Mouse (Mus musculus) midbrain, postnatal 0 days (tissue): Measurements from ENCODE around the gene Zfp14. TPM values are rescaled to one million over a fixed set of nuclear protein-coding genes. Genes with fewer than 3 reads are reported as not detected.

Experiments
- ATAC-seq: fragments of 200-750 bp; cut with Nextera tagmentation; 2 replicates; pipeline ENCODE4 v1.8.0; 2017; ENCODE audit warnings: moderate number of reproducible peaks, mild to moderate bottlenecking, moderate TSS enrichment, moderate library complexity; ENCODE audit not compliant: low FRiP score
- DNase-seq: peaks from one replicate; pipeline ENCODE4 v3.0.0-alpha.2; 2015; ENCODE audit warnings: low spot score
- H3K27ac ChIP-seq: fragments of 300-500 bp; sonication (generic); 2 replicates; pipeline ENCODE4 v1.5.1; 2014; ENCODE audit warnings: low read depth, mild to moderate bottlenecking, low read length, mixed read lengths
- H3K27me3 ChIP-seq: fragments of 300-500 bp; sonication (generic); 2 replicates; pipeline ENCODE4 v1.6.1; 2014; ENCODE audit warnings: low read length, control low read depth, mixed read lengths; ENCODE audit not compliant: insufficient read depth
- H3K36me3 ChIP-seq: fragments of 300-500 bp; sonication (generic); 2 replicates; pipeline ENCODE4 v1.6.1; 2014; ENCODE audit warnings: low read length, control low read depth, mixed read lengths; ENCODE audit not compliant: insufficient read depth
- H3K4me1 ChIP-seq: fragments of 300-500 bp; sonication (generic); 2 replicates; pipeline ENCODE4 v1.6.1; 2014; ENCODE audit warnings: mild to moderate bottlenecking, control low read depth, antibody characterized with exemption, low read length, mixed read lengths; ENCODE audit not compliant: insufficient read depth
- H3K4me2 ChIP-seq: fragments of 300-500 bp; sonication (generic); 2 replicates; pipeline ENCODE4 v1.6.1; 2014; ENCODE audit warnings: low read depth, mild to moderate bottlenecking, low read length, mixed read lengths; ENCODE audit not compliant: poor library complexity, severe bottlenecking
- H3K4me3 ChIP-seq: fragments of 300-500 bp; sonication (generic); 2 replicates; pipeline ENCODE4 v1.5.1; 2014; ENCODE audit warnings: low read depth, mild to moderate bottlenecking, low read length, moderate library complexity
- H3K9ac ChIP-seq: fragments of 300-500 bp; sonication (generic); replicated peaks from 2 replicates; pipeline ENCODE4 v1.6.1; 2014; ENCODE audit warnings: mild to moderate bottlenecking, low read length, moderate library complexity, mixed read lengths; ENCODE audit not compliant: poor library complexity, severe bottlenecking
- H3K9me3 ChIP-seq: fragments of 300-500 bp; sonication (generic); 2 replicates; pipeline ENCODE4 v1.6.1; 2016; ENCODE audit warnings: low read length, control low read depth
- CTCF ChIP-seq: IDR thresholded peaks from 2 replicates; pipeline ENCODE4 v1.5.1; 2016; ENCODE audit warnings: antibody characterized with exemption, mild to moderate bottlenecking
- WGBS: fragments of 180-500 bp; shearing (Covaris S2); extraction: QIAGEN DNeasy Blood & Tissue Kit; methylation state at CpG from one replicate; pipeline ENCODE4 v1.1.7; 2014; 5-methylcytosine and 5-hydroxymethylcytosine counted together
- polyA plus RNA-seq: library from polyadenylated mRNA; unstranded; fragments of >200 nt; fragmentation: Nextera tagmentation; extraction: Ambion mirVana; gene quantifications from 2 replicates; pipeline ENCODE4 v1.2.1, GENCODE M21; 2015
- total RNA-seq: library from RNA; depleted of rRNA; stranded (reverse); fragments of >200 nt; gene quantifications from 2 replicates; pipeline ENCODE4 v1.2.3, GENCODE M21; 2014

Gene Zfp14
- total and polyA plus RNA-seq, 2 experiments from 2014 or later = 5.8 to 16.5 TPM

DNA sequence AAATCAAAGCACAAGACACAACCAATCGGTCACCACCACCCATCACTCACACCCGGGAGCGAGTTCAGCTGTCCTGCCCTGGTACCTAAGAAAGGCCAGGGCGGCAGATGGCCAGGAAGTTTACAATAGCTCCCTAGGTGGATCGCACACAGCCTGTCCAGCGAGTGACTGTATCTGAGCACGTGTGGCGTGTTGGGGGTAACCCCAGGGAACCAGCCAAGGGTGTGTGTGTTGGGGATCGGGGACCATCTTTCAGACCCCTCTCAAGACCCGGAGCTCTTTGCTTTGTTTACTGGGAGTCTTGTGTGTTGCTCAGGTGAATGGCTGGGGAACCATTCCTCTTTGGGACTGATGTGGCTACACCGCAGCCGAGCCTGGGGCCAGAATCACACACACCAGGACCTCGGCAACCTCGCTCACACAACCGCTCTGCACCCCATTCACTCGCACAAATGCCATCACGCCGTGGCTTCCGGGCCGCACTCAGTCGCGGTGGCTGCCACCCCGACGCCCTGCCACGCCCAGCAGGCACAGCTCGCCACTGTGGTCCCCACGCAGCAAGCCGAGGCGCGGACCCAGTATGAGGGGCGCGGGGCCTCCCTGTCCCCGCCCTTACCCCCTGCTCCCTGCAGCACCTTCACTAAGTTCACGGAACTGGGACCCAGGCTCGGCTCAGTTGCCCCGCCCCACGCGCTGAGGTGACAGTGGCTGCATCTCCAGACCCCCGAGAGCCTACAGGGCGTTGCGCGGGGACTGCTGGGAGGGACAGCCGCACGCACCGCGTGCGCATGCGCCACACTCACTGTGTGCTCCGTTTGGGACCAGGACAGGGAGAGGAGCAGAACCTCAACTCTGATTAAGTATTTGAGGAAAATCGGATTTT lies 21.2 kb upstream of the Zfp14 start, which contains the start of gene Zfp82:
Zfp82 (minus strand) TSS at position 755 of the 883 bp plus-strand sequence.
- TF ChIP-seq CTCF = no peak

DNA sequence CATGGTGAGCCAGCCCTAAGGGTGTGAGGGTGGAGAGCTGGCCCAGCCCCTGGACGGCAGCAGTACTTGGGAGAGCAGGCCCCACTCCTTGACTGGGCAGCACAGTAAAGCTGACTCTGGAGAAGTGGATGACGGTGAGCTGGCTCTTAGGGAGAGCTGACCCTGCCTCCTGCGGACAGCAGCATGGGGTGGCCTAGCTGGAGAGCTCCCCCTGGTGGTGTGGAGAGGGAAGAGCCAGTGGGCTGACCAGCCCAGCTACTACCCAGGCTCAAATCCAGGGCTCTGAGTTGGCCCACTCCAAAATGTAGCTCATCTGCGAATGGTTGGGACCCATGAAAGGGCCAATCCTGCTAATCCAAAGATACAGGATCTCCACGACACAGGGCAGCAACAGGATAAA lies 13.4 kb upstream of the Zfp14 start:
- H3K27ac ChIP-seq = no peak overlapping the region
- no peak overlapping the region for H3K4me2 ChIP-seq
- ATAC-seq = no peak
- no peak overlapping the region for H3K4me3 ChIP-seq
- H3K36me3 ChIP-seq = peaks cover 41% of the 10 kb centered on the region
- no peak overlapping the region for H3K9ac ChIP-seq
- peak; percentile 32; the same call in 1 of the 2 replicates for TF ChIP-seq CTCF
- DNase-seq = no peak
- no peaks in the 10 kb centered on the region for H3K9me3 ChIP-seq
- WGBS = 87% methylated on average over 5 of the region's 5 CpGs
- no peaks in the 10 kb centered on the region for H3K4me1 ChIP-seq
- no peaks in the 10 kb centered on the region for H3K27me3 ChIP-seq

More for the DNA sequence above, 21.2 kb upstream of the Zfp14 start, which contains the start of gene Zfp82:
- peak within 1 kb of the TSS; percentile 81 for H3K4me2 ChIP-seq
- H3K36me3 ChIP-seq = peaks cover 13% of the 10 kb centered on the region; the same call in 1 of the 2 replicates
- H3K27ac ChIP-seq = peak within 1 kb of the TSS; percentile 76
- ATAC-seq = peak; percentile 88
- peak within 1 kb of the TSS; percentile 81 for H3K4me3 ChIP-seq
- H3K27me3 ChIP-seq = no peaks in the 10 kb centered on the region
- no peaks in the 10 kb centered on the region for H3K9me3 ChIP-seq
- DNase-seq = peak; percentile 92
- WGBS = under 1% methylated on average over 50 of the region's 50 CpGs
- H3K9ac ChIP-seq = peak within 1 kb of the TSS; percentile 84
- peaks cover 4% of the 10 kb centered on the region; the same call in 1 of the 2 replicates for H3K4me1 ChIP-seq

DNA sequence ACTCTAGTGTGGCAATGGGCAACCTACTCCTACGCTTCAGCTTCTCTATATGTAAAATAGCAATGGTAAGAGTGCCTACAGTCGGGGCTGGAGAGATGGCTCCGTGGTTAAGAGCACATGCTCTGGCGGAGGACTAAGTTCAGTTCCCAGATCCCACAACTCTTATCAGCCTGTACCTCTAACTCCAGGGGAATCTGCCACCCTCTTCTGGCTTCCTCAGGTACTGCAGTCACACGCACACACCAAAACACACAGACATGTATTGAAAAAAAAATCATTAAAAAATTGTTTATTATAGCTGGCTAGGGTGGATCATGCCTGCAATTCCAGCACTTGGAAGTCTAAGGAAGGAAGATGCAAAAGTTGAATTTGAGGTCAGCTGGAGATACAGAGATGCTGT lies 11.3 kb upstream of the Zfp14 start:
- Histone ChIP-seq H3K4me3 (no peak overlapping the region), H3K27ac (no peak overlapping the region), H3K27me3 (no peaks in the 10 kb centered on the region), H3K9me3 (no peaks in the 10 kb centered on the region), H3K9ac (no peak overlapping the region), H3K4me1 (no peaks in the 10 kb centered on the region), H3K4me2 (no peak overlapping the region), H3K36me3 (peaks cover 43% of the 10 kb centered on the region)
- DNase-seq (peak; percentile 30), ATAC-seq (no peak)
- TF ChIP-seq CTCF = peak; percentile 61
- 83% methylated on average over 5 of the region's 5 CpGs for WGBS

DNA sequence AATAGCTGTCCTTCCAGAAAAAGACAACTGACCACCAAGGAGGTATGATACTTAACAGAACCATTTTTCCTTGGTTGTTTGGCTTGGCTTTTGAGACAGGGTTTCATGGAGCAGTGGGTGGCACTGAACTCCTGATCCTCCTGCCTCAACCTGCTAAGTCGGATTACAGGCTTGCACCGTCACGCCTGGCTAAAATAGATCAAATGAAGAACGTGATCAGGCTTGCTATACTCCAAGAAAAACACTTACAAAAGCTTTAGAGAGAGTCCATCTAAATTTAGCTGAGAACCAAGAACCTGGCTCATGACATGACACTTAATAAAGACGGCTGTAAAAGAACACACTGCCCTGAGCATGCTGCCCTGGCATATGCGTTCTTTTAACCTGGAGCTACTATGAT lies 9.2 kb upstream of the Zfp14 start:
- Histone ChIP-seq H3K27me3 (no peaks in the 10 kb centered on the region), H3K9me3 (no peaks in the 10 kb centered on the region), H3K36me3 (peaks cover 47% of the 10 kb centered on the region), H3K9ac (no peak overlapping the region), H3K4me1 (no peaks in the 10 kb centered on the region), H3K4me3 (no peak overlapping the region), H3K4me2 (no peak overlapping the region), H3K27ac (no peak overlapping the region)
- DNase-seq = no peak
- 46% methylated on average over 6 of the region's 6 CpGs for WGBS
- no peak for ATAC-seq
- no peak for TF ChIP-seq CTCF

DNA sequence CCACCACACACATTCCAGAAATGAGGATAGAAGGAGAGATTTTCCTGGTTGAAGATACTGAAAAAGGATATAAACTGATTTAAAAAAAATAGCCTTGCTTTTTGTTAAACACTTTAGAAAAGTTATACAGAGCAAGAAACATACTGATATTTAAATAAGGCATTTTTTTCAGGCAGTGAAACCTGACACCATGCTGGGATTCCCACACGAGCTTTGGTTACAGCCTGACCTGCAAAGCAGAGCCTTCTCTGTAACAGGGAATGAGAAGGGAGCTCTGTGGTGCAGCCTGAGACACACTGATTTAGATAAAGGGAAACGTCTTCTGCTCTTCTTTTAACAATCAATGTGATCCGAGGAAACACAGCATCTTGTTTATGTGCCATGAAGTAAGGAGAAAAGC lies 2.4 kb upstream of the Zfp14 start:
- 16% methylated on average over 3 of the region's 3 CpGs for WGBS

DNA sequence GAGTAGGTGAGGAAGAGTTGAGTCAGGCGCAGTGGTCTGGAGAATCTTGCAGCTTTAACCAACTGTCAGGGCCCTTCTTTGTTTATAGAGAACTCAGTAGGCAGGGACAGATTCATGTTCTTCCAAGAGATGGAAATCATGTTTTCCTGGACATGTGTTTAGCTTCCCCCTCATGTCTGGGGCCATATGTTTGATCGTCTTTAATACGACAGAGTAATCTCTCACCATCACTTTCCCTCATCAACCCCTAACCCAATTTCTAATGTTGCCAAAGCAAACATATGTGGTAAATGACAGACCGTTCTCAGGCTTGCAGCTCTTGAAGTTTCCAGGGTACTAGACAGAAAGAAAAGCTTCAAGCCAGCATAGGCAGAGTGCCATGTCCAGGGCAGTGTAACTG lies 3.1 kb downstream of the Zfp14 start:
- 95% methylated on average over 4 of the region's 4 CpGs for WGBS
- no peak overlapping the region for H3K27ac ChIP-seq
- no peak for DNase-seq

More for the DNA sequence above, 2.4 kb upstream of the Zfp14 start:
- Histone ChIP-seq H3K36me3 (peaks cover 18% of the 10 kb centered on the region), H3K4me1 (no peaks in the 10 kb centered on the region), H3K4me2 (no peak overlapping the region), H3K27me3 (no peaks in the 10 kb centered on the region), H3K9ac (no peak overlapping the region), H3K27ac (no peak overlapping the region), H3K4me3 (no peak overlapping the region), H3K9me3 (no peaks in the 10 kb centered on the region)
- DNase-seq = no peak
- no peak for TF ChIP-seq CTCF
- no peak for ATAC-seq

More for the DNA sequence above, 3.1 kb downstream of the Zfp14 start:
- Histone ChIP-seq H3K4me1 (no peaks in the 10 kb centered on the region), H3K9ac (no peak overlapping the region), H3K27me3 (no peaks in the 10 kb centered on the region), H3K36me3 (peaks cover 4% of the 10 kb centered on the region; the same call in 1 of the 2 replicates), H3K4me2 (no peak overlapping the region), H3K4me3 (no peak overlapping the region), H3K9me3 (no peaks in the 10 kb centered on the region)
- no peak for TF ChIP-seq CTCF
- no peak for ATAC-seq
